Mouse (Mus musculus) heart, adult 2 months (tissue): ENCODE results near the gene Gm5751.

Source experiments
- CTCF ChIP-seq: fragments of 200-600 bp; IDR thresholded peaks from 2 replicates; pipeline ENCODE4 v1.8.1; 2022; ENCODE audit warnings: antibody characterized with exemption, mild to moderate bottlenecking, moderate library complexity
- EP300 ChIP-seq: fragments of 200-500 bp; IDR thresholded peaks from 2 replicates; pipeline ENCODE4 v1.6.1; 2011; ENCODE audit warnings: low read depth, low read length, control low read depth; ENCODE audit not compliant: insufficient read depth
- POLR2A ChIP-seq: fragments of 200-500 bp; IDR thresholded peaks from 2 replicates; pipeline ENCODE4 v1.6.1; 2011; ENCODE audit warnings: mild to moderate bottlenecking, low read depth, low read length, control low read depth; ENCODE audit not compliant: insufficient read depth

DNA sequence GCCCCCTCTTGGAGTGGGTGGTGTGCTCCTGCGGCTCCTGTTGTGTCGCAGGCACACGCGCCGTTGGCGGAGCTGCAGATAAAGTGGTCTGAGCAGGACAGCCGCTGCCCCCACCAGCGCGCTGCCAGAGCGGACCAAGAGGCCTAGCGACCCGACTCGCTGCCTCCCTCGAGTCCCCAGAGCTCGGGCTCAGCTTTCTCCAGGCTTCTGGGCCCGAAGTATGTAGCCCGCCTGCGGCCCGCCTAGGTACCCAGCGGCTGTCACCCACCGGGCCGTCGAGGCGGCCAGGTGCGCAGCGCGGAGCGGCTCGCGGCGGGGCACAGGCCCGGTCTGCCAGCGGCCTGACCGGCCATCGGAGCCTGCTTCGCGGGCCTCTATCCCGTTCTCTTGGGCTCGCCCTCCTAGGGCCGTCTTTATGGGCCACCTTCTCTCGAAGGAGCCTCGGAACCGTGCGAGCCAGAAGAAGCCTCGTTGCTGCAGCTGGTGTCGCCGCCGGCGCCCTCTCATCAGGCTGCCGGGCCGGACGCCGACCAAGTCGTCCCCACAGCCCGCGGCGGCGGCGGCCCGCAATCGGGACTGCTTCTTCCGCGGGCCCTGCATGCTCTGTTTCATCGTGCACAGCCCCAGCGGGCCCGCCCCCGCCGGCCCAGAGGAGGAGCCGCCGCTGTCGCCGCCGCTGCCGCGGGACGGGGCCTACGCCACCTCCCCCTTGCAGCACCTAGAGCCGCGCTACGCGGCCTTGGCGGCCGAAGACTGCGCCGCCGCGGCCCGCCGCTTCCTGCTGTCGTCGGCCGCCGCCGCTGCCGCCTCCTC, 18.5 kb downstream of the Gm5751 start, which contains the start of gene B630019K06Rik:
- no peak for TF ChIP-seq CTCF
- TF ChIP-seq EP300 = no peak
- no peak for TF ChIP-seq POLR2A
